Comparison of ENCODE assay signal across 10 mouse cellular contexts in the genomic region with DNA sequence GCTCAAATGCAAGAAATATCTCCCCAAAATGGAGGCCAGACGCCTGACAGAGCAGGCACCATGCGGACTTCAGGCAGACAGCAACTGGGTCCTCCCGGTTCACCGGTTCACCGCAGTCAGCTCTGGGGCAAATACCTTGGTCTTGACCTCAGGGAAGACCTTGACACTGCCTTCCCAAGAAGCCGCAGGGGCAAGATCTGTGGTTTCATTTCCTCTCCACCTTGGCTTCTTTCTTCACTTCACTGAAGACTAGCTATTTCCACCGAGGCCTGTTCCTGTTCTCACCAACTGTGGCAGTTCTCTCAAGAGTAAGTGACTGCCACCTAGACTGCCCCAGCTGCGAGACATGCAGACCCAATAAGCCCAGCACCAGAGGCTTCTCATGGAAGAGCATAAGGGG. TPM values are rescaled to one million over a fixed set of nuclear protein-coding genes. Genes with fewer than 3 reads are reported as not detected.
A peak's percentile ranks its signal among the peaks of the same experiment; 100 is the strongest.
DNase-seq lines count a peak whose midpoint lies in the region; ATAC-seq and TF ChIP-seq lines count a peak whose summit lies in the region.
"Had no signal": no experiment of that assay in that cellular context is flagged by ENCODE, and none has a peak within 500 bp of the region (broad histone marks: within the 10 kb centered on the region; RNA-seq: fewer than 3 reads in every experiment).

No protein-coding gene starts in this region.

- H3K36me3 ChIP-seq in kidney, postnatal 0 days (ENCODE audit: insufficient read depth, low read length), result no peaks in the 10 kb centered on the region
- H3K36me3 ChIP-seq in splenic B cell, adult 2 months (ENCODE audit: control insufficient read depth, insufficient read depth, low read length, poor library complexity, severe bottlenecking), result no peaks in the 10 kb centered on the region
- H3K36me3 ChIP-seq: forebrain, embryonic 15.5 days had no signal

- no peak for ATAC-seq in kidney, postnatal 0 days (replicated peaks; ENCODE audit: low FRiP score, low read depth)
- ATAC-seq in granulocyte monocyte progenitor cell, adult 5-6 weeks (replicated peaks; ENCODE audit: poor library complexity, severe bottlenecking), result peak; percentile 98
- ATAC-seq: forebrain, embryonic 15.5 days had no signal

- peaks cover 34% of the 10 kb centered on the region for H3K4me1 ChIP-seq in kidney, postnatal 0 days (replicated peaks; ENCODE audit: insufficient read depth, low read length)

- intact Hi-C loops in left cerebral cortex, postnatal 10 days (cut with DNase I), result no loop called here

- H3K9me3 ChIP-seq in kidney, postnatal 0 days (replicated peaks; ENCODE audit: low read length), result no peaks in the 10 kb centered on the region
- H3K9me3 ChIP-seq: forebrain, embryonic 15.5 days had no signal

- DNase-seq in kidney, postnatal 0 days (ENCODE audit: low spot score), result peak; percentile 72
- no peak for DNase-seq in kidney, adult 18-20 months
- peak; percentile 23 for DNase-seq in ES-CJ7 (ENCODE audit: low read depth, low spot score)
- peak; percentile 89 for DNase-seq in splenic B cell, adult 2 months (ENCODE audit: low read depth, low spot score)
- DNase-seq in layer of hippocampus, adult 9-10 months (ENCODE audit: low spot score), result no peak
- no peak for DNase-seq in embryo, embryonic 10 days (ENCODE audit: low spot score)
- DNase-seq in left cerebral cortex, postnatal 10 days (ENCODE audit: extremely low spot score in 1 of 2, low spot score in 2 of 2), result no peak
- DNase-seq: cerebellum, adult 9-10 months had no signal

- H3K27me3 ChIP-seq in kidney, postnatal 0 days (ENCODE audit: insufficient read depth, low read length), result no peaks in the 10 kb centered on the region
- H3K27me3 ChIP-seq in splenic B cell, adult 2 months (ENCODE audit: control insufficient read depth, insufficient read depth, low read length, poor library complexity, severe bottlenecking), result no peaks in the 10 kb centered on the region
- H3K27me3 ChIP-seq: forebrain, embryonic 15.5 days had no signal

- 0 out of 2 replicates have a peak overlapping the region, but pooled peaks have one; percentile 18 for H3K9ac ChIP-seq in kidney, postnatal 0 days (ENCODE audit: low read depth, low read length)
- H3K9ac ChIP-seq: forebrain, embryonic 15.5 days had no signal

- H3K4me2 ChIP-seq in kidney, postnatal 0 days (ENCODE audit: low read length), result peak overlapping the region; percentile 29; the same call in 1 of the 2 replicates
- H3K4me2 ChIP-seq: forebrain, embryonic 15.5 days had no signal

- H3K27ac ChIP-seq in kidney, postnatal 0 days, result peak overlapping the region; percentile 87
- H3K27ac ChIP-seq: forebrain, embryonic 15.5 days had no signal

- 26% methylated on average over 8 of the region's 8 CpGs for WGBS in kidney, postnatal 0 days

- H3K4me3 ChIP-seq in kidney, postnatal 0 days (replicated peaks; ENCODE audit: low read depth, low read length), result no peak overlapping the region
- H3K4me3 ChIP-seq: forebrain, embryonic 15.5 days had no signal

- TF ChIP-seq CTCF in kidney, postnatal 0 days (IDR thresholded peaks at IDR 0.05; ENCODE audit: low read depth), result no peak

RNA-seq across cellular contexts. Expression of gene Fmnl3, which starts 5.4 kb away (rescaled TPM):
- polyA plus RNA-seq in kidney, postnatal 0 days (2015; fragmentation: Nextera tagmentation; extraction: Ambion mirVana), result 31.6 and 33.4 TPM in 2 replicates
- total RNA-seq in granulocyte monocyte progenitor cell, adult 5-6 weeks (2014; fragmentation: Nextera tagmentation), result 18.0 and 22.5 TPM in 2 replicates
- total RNA-seq in granulocyte monocyte progenitor cell, adult 5-6 weeks (2017), result 20.7 and 23.8 TPM in 2 replicates
- total RNA-seq in left cerebral cortex, postnatal 10 days (2021), result 10 to 100 TPM; 12.6 to 14.1 TPM

RNA-seq across cellular contexts. Expression of gene Tmbim6, which starts 27.8 kb away (rescaled TPM):
- polyA plus RNA-seq in kidney, postnatal 0 days (2015; fragmentation: Nextera tagmentation; extraction: Ambion mirVana), result 774 and 842 TPM in 2 replicates
- total RNA-seq in granulocyte monocyte progenitor cell, adult 5-6 weeks (2014; fragmentation: Nextera tagmentation), result 383 and 409 TPM in 2 replicates
- total RNA-seq in granulocyte monocyte progenitor cell, adult 5-6 weeks (2017), result 163 and 164 TPM in 2 replicates
- total RNA-seq in left cerebral cortex, postnatal 10 days (2021), result 100 to 1,000 TPM; 309 to 315 TPM

Comparison
In these comparisons a context has a peak if more than half of its experiments do, and no peak if none do; other contexts are left out.
1. DNase-seq: peak in kidney, postnatal 0 days (single experiment), ES-CJ7 (single experiment) and splenic B cell, adult 2 months (single experiment); none in kidney, adult 18-20 months (single experiment), layer of hippocampus, adult 9-10 months (single experiment), embryo, embryonic 10 days (single experiment) and left cerebral cortex, postnatal 10 days (0 of 2).